Mouse (Mus musculus): ENCODE results near the gene Ddo. TPM values are rescaled to one million over a fixed set of nuclear protein-coding genes. Genes with fewer than 3 reads are reported as not detected.

Gene Ddo
- total RNA-seq, 1 experiment: not detected

DNA sequence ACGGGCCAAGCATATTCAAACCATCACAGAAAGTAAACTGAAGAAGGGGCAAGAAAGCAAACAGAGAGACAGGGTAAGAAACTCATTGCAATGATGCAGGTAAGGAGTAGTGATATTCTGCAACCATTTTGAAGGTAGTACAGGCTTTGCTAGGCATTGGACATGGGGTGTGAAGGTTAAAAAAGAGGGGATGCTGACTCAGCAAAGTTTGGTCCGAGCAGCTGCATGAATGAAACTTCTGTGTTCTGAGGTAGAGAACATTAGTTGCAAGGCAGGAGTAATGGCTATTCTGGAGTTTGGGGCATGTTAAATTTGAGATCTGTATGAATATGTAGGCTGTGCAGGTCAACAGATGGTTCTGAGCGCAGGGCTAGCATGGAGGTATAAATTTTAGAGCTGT, 35.5 kb downstream of the Ddo start:
- DNase-seq (ENCODE audit: low read depth, low spot score): no peak
- H3K36me3 ChIP-seq (ENCODE audit: control insufficient read depth, insufficient read depth, low read length, poor library complexity, severe bottlenecking): no peaks in the 10 kb centered on the region
- no peak overlapping the region for H3K27ac ChIP-seq (ENCODE audit: insufficient read depth, low read depth, low read length, poor library complexity, severe bottlenecking)
- no peak overlapping the region for H3K4me3 ChIP-seq (ENCODE audit: insufficient read depth in 1 of 2, low read depth in 1 of 2, low read length in 2 of 2, poor library complexity in 1 of 2, severe bottlenecking in 1 of 2)
- H3K9me3 ChIP-seq (ENCODE audit: control insufficient read depth, insufficient read depth, low read depth, low read length): peaks cover 14% of the 10 kb centered on the region; the same call in 1 of the 2 replicates
- in situ Hi-C loops (cut with MboI; ENCODE audit: low sequenced_read_pairs in 2 of 2, unreplicated experiment in 2 of 2): no loop called here
- no peaks in the 10 kb centered on the region for H3K4me1 ChIP-seq (ENCODE audit: control insufficient read depth in 2 of 2, insufficient read depth in 2 of 2, low read length in 2 of 2, poor library complexity in 1 of 2)
- H3K9ac ChIP-seq (ENCODE audit: insufficient read depth, low read depth, low read length, poor library complexity, severe bottlenecking): no peak overlapping the region
- no peak for TF ChIP-seq HCFC1 (IDR thresholded peaks at IDR 0.05; ENCODE audit: borderline replicate concordance, insufficient read depth, low read length)
- TF ChIP-seq MAFK (IDR thresholded peaks at IDR 0.05; ENCODE audit: insufficient read depth, low read depth, low read length): peak; percentile 85
- TF ChIP-seq ZNF384 (IDR thresholded peaks at IDR 0.05; ENCODE audit: low read depth, low read length): no peak
- TF ChIP-seq CHD2 (IDR thresholded peaks at IDR 0.05; ENCODE audit: low read depth, low read length): no peak
- no peak for TF ChIP-seq ZC3H11A (IDR thresholded peaks at IDR 0.05; ENCODE audit: borderline replicate concordance, low read depth, low read length)

DNA sequence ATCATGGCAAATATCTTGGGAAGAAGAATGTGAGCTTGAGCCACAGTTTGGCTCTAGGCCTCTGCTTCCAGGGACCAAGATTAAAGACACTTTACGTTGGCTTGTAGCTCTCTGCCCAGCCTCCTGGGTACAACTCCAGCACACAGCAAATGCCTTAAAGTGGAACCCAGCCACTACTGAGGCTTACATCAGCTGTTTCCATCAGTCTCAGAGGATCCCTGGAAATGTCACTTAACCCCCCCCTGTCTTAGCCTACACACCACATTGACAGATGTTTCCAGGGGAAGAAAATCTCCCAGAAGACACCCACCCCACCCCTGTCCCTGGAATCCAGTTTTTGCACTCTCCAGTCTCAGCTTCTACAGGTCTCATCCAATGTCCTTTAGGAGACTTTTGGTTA, 37.1 kb downstream of the Ddo start:
- peaks cover 14% of the 10 kb centered on the region; the same call in 1 of the 2 replicates for H3K9me3 ChIP-seq (ENCODE audit: control insufficient read depth, insufficient read depth, low read depth, low read length)
- no peak overlapping the region for H3K9ac ChIP-seq (ENCODE audit: insufficient read depth, low read depth, low read length, poor library complexity, severe bottlenecking)
- no peak overlapping the region for H3K4me3 ChIP-seq (ENCODE audit: insufficient read depth in 1 of 2, low read depth in 1 of 2, low read length in 2 of 2, poor library complexity in 1 of 2, severe bottlenecking in 1 of 2)
- TF ChIP-seq CHD2 (IDR thresholded peaks at IDR 0.05; ENCODE audit: low read depth, low read length) (no peak), ZNF384 (IDR thresholded peaks at IDR 0.05; ENCODE audit: low read depth, low read length) (no peak), ZC3H11A (IDR thresholded peaks at IDR 0.05; ENCODE audit: borderline replicate concordance, low read depth, low read length) (no peak), MAFK (IDR thresholded peaks at IDR 0.05; ENCODE audit: insufficient read depth, low read depth, low read length) (no peak), HCFC1 (IDR thresholded peaks at IDR 0.05; ENCODE audit: borderline replicate concordance, insufficient read depth, low read length) (no peak)
- no peaks in the 10 kb centered on the region for H3K36me3 ChIP-seq (ENCODE audit: control insufficient read depth, insufficient read depth, low read length, poor library complexity, severe bottlenecking)
- in situ Hi-C loops (cut with MboI; ENCODE audit: low sequenced_read_pairs in 2 of 2, unreplicated experiment in 2 of 2): no loop called here
- H3K4me1 ChIP-seq (ENCODE audit: control insufficient read depth in 2 of 2, insufficient read depth in 2 of 2, low read length in 2 of 2, poor library complexity in 1 of 2): no peaks in the 10 kb centered on the region
- DNase-seq (ENCODE audit: low read depth, low spot score): no peak
- no peak overlapping the region for H3K27ac ChIP-seq (ENCODE audit: insufficient read depth, low read depth, low read length, poor library complexity, severe bottlenecking)

GRCm38 (mm10) chr10:40668640-40669039, 38.8 kb downstream of the Ddo start:
- TF ChIP-seq CHD2 (IDR thresholded peaks at IDR 0.05; ENCODE audit: low read depth, low read length) (no peak), MAFK (IDR thresholded peaks at IDR 0.05; ENCODE audit: insufficient read depth, low read depth, low read length) (no peak), HCFC1 (IDR thresholded peaks at IDR 0.05; ENCODE audit: borderline replicate concordance, insufficient read depth, low read length) (no peak), ZNF384 (IDR thresholded peaks at IDR 0.05; ENCODE audit: low read depth, low read length) (no peak), ZC3H11A (IDR thresholded peaks at IDR 0.05; ENCODE audit: borderline replicate concordance, low read depth, low read length) (no peak)
- Histone ChIP-seq H3K4me1 (ENCODE audit: control insufficient read depth in 2 of 2, insufficient read depth in 2 of 2, low read length in 2 of 2, poor library complexity in 1 of 2) (no peaks in the 10 kb centered on the region), H3K9me3 (ENCODE audit: control insufficient read depth, insufficient read depth, low read depth, low read length) (peaks cover 14% of the 10 kb centered on the region; the same call in 1 of the 2 replicates), H3K9ac (ENCODE audit: insufficient read depth, low read depth, low read length, poor library complexity, severe bottlenecking) (no peak overlapping the region), H3K36me3 (ENCODE audit: control insufficient read depth, insufficient read depth, low read length, poor library complexity, severe bottlenecking) (no peaks in the 10 kb centered on the region), H3K27ac (ENCODE audit: insufficient read depth, low read depth, low read length, poor library complexity, severe bottlenecking) (no peak overlapping the region), H3K4me3 (ENCODE audit: insufficient read depth in 1 of 2, low read depth in 1 of 2, low read length in 2 of 2, poor library complexity in 1 of 2, severe bottlenecking in 1 of 2) (no peak overlapping the region)
- DNase-seq (ENCODE audit: low read depth, low spot score): no peak
- in situ Hi-C loops (cut with MboI; ENCODE audit: low sequenced_read_pairs in 2 of 2, unreplicated experiment in 2 of 2): no loop called here

- TF ChIP-seq ZNF384 (IDR thresholded peaks at IDR 0.05; ENCODE audit: low read depth, low read length): no peak
- no peak for TF ChIP-seq MAFK (IDR thresholded peaks at IDR 0.05; ENCODE audit: insufficient read depth, low read depth, low read length)
- TF ChIP-seq HCFC1 (IDR thresholded peaks at IDR 0.05; ENCODE audit: borderline replicate concordance, insufficient read depth, low read length): no peak
- TF ChIP-seq ZC3H11A (IDR thresholded peaks at IDR 0.05; ENCODE audit: borderline replicate concordance, low read depth, low read length): no peak
- no peak for TF ChIP-seq CHD2 (IDR thresholded peaks at IDR 0.05; ENCODE audit: low read depth, low read length)
- H3K4me3 ChIP-seq (ENCODE audit: insufficient read depth in 1 of 2, low read depth in 1 of 2, low read length in 2 of 2, poor library complexity in 1 of 2, severe bottlenecking in 1 of 2): no peak overlapping the region
- no peak overlapping the region for H3K27ac ChIP-seq (ENCODE audit: insufficient read depth, low read depth, low read length, poor library complexity, severe bottlenecking)
- no peaks in the 10 kb centered on the region for H3K4me1 ChIP-seq (ENCODE audit: control insufficient read depth in 2 of 2, insufficient read depth in 2 of 2, low read length in 2 of 2, poor library complexity in 1 of 2)
- in situ Hi-C loops (cut with MboI; ENCODE audit: low sequenced_read_pairs in 2 of 2, unreplicated experiment in 2 of 2): no loop called here
- no peaks in the 10 kb centered on the region for H3K9me3 ChIP-seq (ENCODE audit: control insufficient read depth, insufficient read depth, low read depth, low read length)
- DNase-seq (ENCODE audit: low read depth, low spot score): no peak
- no peaks in the 10 kb centered on the region for H3K36me3 ChIP-seq (ENCODE audit: control insufficient read depth, insufficient read depth, low read length, poor library complexity, severe bottlenecking)
- no peak overlapping the region for H3K9ac ChIP-seq (ENCODE audit: insufficient read depth, low read depth, low read length, poor library complexity, severe bottlenecking)
These were observed 42.9 kb downstream of the Ddo start for GRCm38 (mm10) chr10:40672587-40673296.

Data from ES-E14 (cell line).